Mouse (Mus musculus) liver, embryonic 14.5 days (tissue): ENCODE data around the gene Zfp963. TPM values are rescaled to one million over a fixed set of nuclear protein-coding genes. Genes with fewer than 3 reads are reported as not detected.

Experiments
- ATAC-seq: fragments of 200-750 bp; cut with Nextera tagmentation; 2 replicates; pipeline ENCODE4 v1.8.0; 2017; ENCODE audit warnings: moderate number of reproducible peaks, mild to moderate bottlenecking, moderate library complexity; ENCODE audit not compliant: insufficient read depth
- DNase-seq, 3 experiments: peaks; one replicate each; pipeline ENCODE4 v3.0.0-alpha.2; 2012 to 2013; ENCODE audit warnings: low read depth in 3 of 3, low spot score in 3 of 3
- H3K27ac ChIP-seq: fragments of 300-500 bp; sonication (generic); 2 replicates; pipeline ENCODE4 v1.5.1; 2014; ENCODE audit warnings: moderate library complexity, mild to moderate bottlenecking, control low read depth, inconsistent platforms
- H3K27me3 ChIP-seq: fragments of 300-500 bp; sonication (generic); 2 replicates; pipeline ENCODE4 v1.6.1; 2014; ENCODE audit warnings: mild to moderate bottlenecking, low read length, moderate library complexity; ENCODE audit not compliant: control insufficient read depth, insufficient read depth
- H3K36me3 ChIP-seq: fragments of 300-500 bp; sonication (generic); replicated peaks from 2 replicates; pipeline ENCODE4 v1.6.1; 2014; ENCODE audit warnings: low read depth; ENCODE audit not compliant: control insufficient read depth, insufficient read depth
- H3K4me1 ChIP-seq, 2 experiments: fragments of 200-500 bp in 1 of 2; fragments of 300-500 bp in 1 of 2; sonication (generic) in 1 of 2; replicated peaks; 2 replicates each; pipeline ENCODE4 v1.6.1; 2012 to 2014; ENCODE audit warnings: antibody characterized with exemption in 1 of 2, inconsistent platforms in 1 of 2, low read length in 1 of 2; ENCODE audit not compliant: control insufficient read depth in 2 of 2, insufficient read depth in 2 of 2
- H3K4me2 ChIP-seq: fragments of 300-500 bp; sonication (generic); 2 replicates; pipeline ENCODE4 v1.6.1; 2014; ENCODE audit warnings: low read depth, mild to moderate bottlenecking, control low read depth, moderate library complexity
- H3K4me3 ChIP-seq, 2 experiments: fragments of 200-500 bp in 1 of 2; fragments of 300-500 bp in 1 of 2; sonication (generic) in 1 of 2; 2 replicates each; pipeline ENCODE4 v1.5.1; 2012 to 2014; ENCODE audit warnings: low read depth in 2 of 2, low read length in 2 of 2, mild to moderate bottlenecking in 2 of 2, control low read depth in 1 of 2, inconsistent platforms in 1 of 2, moderate library complexity in 1 of 2; ENCODE audit not compliant: insufficient read depth in 1 of 2
- H3K9ac ChIP-seq: fragments of 300-500 bp; sonication (generic); replicated peaks from 2 replicates; pipeline ENCODE4 v1.6.1; 2014; ENCODE audit warnings: mild to moderate bottlenecking, control low read depth, moderate library complexity
- H3K9me3 ChIP-seq: fragments of 300-500 bp; sonication (generic); 2 replicates; pipeline ENCODE4 v1.6.1; 2016; ENCODE audit warnings: low read length, mixed read lengths; ENCODE audit not compliant: control insufficient read depth
- CTCF ChIP-seq: IDR thresholded peaks from 2 replicates; pipeline ENCODE4 v1.5.1; 2016; ENCODE audit warnings: antibody characterized with exemption, low read depth, control low read depth
- EP300 ChIP-seq: IDR thresholded peaks from 2 replicates; pipeline ENCODE4 v1.6.1; 2016; ENCODE audit warnings: antibody characterized with exemption, low read depth
- WGBS: fragments of 180-500 bp; shearing (Covaris S2); extraction: QIAGEN DNeasy Blood & Tissue Kit; methylation state at CpG from one replicate; pipeline ENCODE4 v1.1.7; 2014; ENCODE audit not compliant: insufficient replicate concordance; 5-methylcytosine and 5-hydroxymethylcytosine counted together
- polyA plus RNA-seq, 2 experiments: library from polyadenylated mRNA; depleted of rRNA in 1 of 2; stranded (reverse) in 1 of 2; unstranded in 1 of 2; fragments of >200 nt; fragmentation: Nextera tagmentation in 1 of 2; extraction: Ambion mirVana in 1 of 2; gene quantifications; 2 replicates each; pipeline versions ENCODE4 v1.2.1 to v1.2.3; 2012 to 2014

Gene Zfp963
- polyA plus RNA-seq, 2 experiments = 1.8 to 2.0 TPM

GRCm38 (mm10) chr8:69772106-69772505, 22.3 kb upstream of the Zfp963 start:
- TF ChIP-seq EP300 (no peak), CTCF (no peak)
- Histone ChIP-seq H3K27ac (no peak overlapping the region), H3K36me3 (peaks cover 23% of the 10 kb centered on the region), H3K9ac (no peak overlapping the region), H3K4me3 (no peak overlapping the region), H3K4me2 (no peak overlapping the region), H3K9me3 (no peaks in the 10 kb centered on the region), H3K27me3 (no peaks in the 10 kb centered on the region), H3K4me1 (peaks cover 16 to 19% of the 10 kb centered on the region in 2 experiments)
- no peak for DNase-seq
- WGBS = 82% methylated on average over 2 of the region's 2 CpGs
- no peak for ATAC-seq

DNA sequence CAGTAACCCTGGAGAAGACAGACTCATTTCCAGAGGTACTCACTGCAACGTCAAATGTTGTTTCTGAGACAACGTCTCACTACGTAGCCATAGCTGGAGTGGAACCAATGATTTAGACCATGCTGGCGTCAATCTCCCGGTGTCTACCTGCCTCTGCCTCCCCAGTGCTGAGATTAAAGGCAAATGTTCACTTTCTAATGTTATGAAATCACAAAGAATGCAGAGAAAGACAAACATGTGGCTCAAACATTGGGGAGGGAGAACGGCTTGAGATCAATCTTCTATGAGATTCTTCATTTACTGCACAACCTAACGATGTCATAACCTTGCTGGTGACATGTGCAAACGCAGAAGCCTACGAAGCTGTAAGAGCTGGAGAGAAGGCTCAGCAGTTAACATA, 21.5 kb upstream of the Zfp963 start:
- no peak overlapping the region for H3K9ac ChIP-seq
- H3K36me3 ChIP-seq = peaks cover 30% of the 10 kb centered on the region
- no peak overlapping the region for H3K27ac ChIP-seq
- ATAC-seq = no peak
- TF ChIP-seq CTCF (no peak), EP300 (no peak)
- WGBS = 81% methylated on average over 9 of the region's 9 CpGs
- H3K4me1 ChIP-seq = peaks cover 16 to 19% of the 10 kb centered on the region in 2 experiments
- H3K4me2 ChIP-seq = no peak overlapping the region
- no peaks in the 10 kb centered on the region for H3K27me3 ChIP-seq
- no peak overlapping the region for H3K4me3 ChIP-seq
- H3K9me3 ChIP-seq = no peaks in the 10 kb centered on the region
- DNase-seq = no peak

DNA sequence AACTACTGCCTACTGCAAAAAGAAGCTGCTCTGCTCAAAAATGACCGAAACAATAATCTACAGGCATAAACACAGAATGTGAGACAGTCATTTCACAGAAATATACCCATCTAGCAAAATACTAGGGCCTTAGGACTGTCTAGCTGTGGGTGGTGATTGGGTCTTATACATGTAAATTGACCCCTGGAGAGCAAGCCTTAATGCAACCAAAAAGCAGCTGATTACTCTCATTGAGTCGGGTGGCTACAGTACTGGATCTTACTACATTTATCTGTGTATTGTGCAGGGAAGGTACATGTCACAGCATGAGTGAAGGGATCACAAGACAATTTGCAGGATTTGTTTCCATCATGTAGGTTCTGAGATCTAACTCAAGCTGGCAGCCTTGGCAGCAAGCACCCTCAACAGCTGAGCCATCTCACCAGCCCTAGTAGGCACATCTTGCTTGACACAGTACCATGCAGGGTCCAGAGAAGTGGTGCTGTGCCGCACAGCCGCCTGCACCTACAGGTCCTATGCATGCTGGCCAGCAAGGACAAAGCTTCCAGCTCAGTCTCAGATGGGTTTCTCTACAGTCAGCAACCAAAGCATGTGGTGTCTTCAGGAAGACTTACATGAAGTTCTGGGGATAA, 12.2 kb upstream of the Zfp963 start:
- DNase-seq = no peak
- TF ChIP-seq CTCF = no peak
- no peak for TF ChIP-seq EP300

GRCm38 (mm10) chr8:69758316-69758715, 8.5 kb upstream of the Zfp963 start:
- Histone ChIP-seq H3K4me2 (no peak overlapping the region), H3K27me3 (no peaks in the 10 kb centered on the region), H3K9ac (no peak overlapping the region), H3K4me1 (peaks cover 0 to 6% of the 10 kb centered on the region in 2 experiments; a peak in 1 of 4 replicates), H3K9me3 (no peaks in the 10 kb centered on the region), H3K36me3 (peaks cover 13% of the 10 kb centered on the region; the same call in 1 of the 2 replicates), H3K4me3 (no peak overlapping the region), H3K27ac (no peak overlapping the region)
- TF ChIP-seq EP300 = no peak
- TF ChIP-seq CTCF = no peak
- ATAC-seq = no peak
- 80% methylated on average over 5 of the region's 5 CpGs for WGBS
- DNase-seq = no peak

More for the DNA sequence above, 12.2 kb upstream of the Zfp963 start:
- no peaks in the 10 kb centered on the region for H3K27me3 ChIP-seq
- H3K4me2 ChIP-seq = no peak overlapping the region
- H3K36me3 ChIP-seq = peaks cover 37% of the 10 kb centered on the region
- ATAC-seq = no peak
- WGBS = 81% methylated on average over 4 of the region's 4 CpGs
- H3K27ac ChIP-seq = no peak overlapping the region
- no peak overlapping the region for H3K9ac ChIP-seq
- no peaks in the 10 kb centered on the region for H3K4me1 ChIP-seq
- H3K4me3 ChIP-seq = no peak overlapping the region
- H3K9me3 ChIP-seq = no peaks in the 10 kb centered on the region

DNA sequence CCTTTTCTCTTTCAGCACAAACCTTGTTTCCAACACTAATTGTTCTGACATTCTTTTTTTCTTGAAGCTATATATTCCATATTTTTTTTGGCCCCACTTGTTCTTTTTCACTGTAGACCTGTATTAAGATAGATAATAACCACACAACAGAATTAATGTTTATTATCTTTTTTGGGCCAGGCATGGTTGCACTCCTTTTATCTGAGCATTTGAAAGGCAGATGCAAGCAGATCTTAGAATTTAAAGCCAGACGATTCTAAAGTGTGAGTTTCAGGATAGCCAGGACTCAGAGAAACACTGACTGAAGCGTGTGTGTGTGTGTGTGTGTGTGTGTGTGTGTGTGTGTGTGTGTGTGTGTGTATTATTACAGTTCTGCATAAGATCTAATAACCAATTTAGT, 2.7 kb upstream of the Zfp963 start:
- DNase-seq = peak in 1 of 3 experiments; percentile 27
- Histone ChIP-seq H3K9ac (no peak overlapping the region), H3K4me3 (no peak overlapping the region), H3K36me3 (peaks cover 4% of the 10 kb centered on the region; the same call in 1 of the 2 replicates), H3K4me2 (peak overlapping the region; percentile 31), H3K27ac (peak overlapping the region; percentile 47), H3K27me3 (no peaks in the 10 kb centered on the region), H3K4me1 (peaks cover 28 to 38% of the 10 kb centered on the region in 2 experiments), H3K9me3 (no peaks in the 10 kb centered on the region)
- no peak for ATAC-seq
- WGBS = 10% methylated on average over 2 of the region's 2 CpGs
- TF ChIP-seq CTCF = no peak
- TF ChIP-seq EP300 = peak; percentile 59; the same call in 1 of the 2 replicates
